Mouse (Mus musculus): Measurements from ENCODE around the gene Ubald2. TPM values are rescaled to one million over a fixed set of nuclear protein-coding genes. Genes with fewer than 3 reads are reported as not detected.
"Not testable (repeated sequence)": the region's sequence is repeated elsewhere in the genome, so short reads cannot be mapped to it uniquely, and the experiment has no call there.

The Ubald2 gene
- polyA plus RNA-seq, 1 experiment = 574 TPM

GRCm38 (mm10) chr11:116409008-116409407 lies 24.9 kb upstream of the Ubald2 start:
- no peaks in the 10 kb centered on the region for H3K36me3 ChIP-seq (ENCODE audit: control insufficient read depth, insufficient read depth, low read length)
- 92% methylated on average over 3 of the region's 3 CpGs for WGBS
- TF ChIP-seq CTCF (IDR thresholded peaks at IDR 0.05; ENCODE audit: extremely low read depth, insufficient read length, insufficient replicate concordance, low read depth, low read length) (no peak), POLR2A (IDR thresholded peaks at IDR 0.05; ENCODE audit: low read depth, low read length) (no peak)
- no peak overlapping the region for H3K4me3 ChIP-seq (ENCODE audit: low read depth, low read length)
- no peak overlapping the region for H3K27ac ChIP-seq (ENCODE audit: insufficient read depth, low read depth, low read length)
- H3K4me1 ChIP-seq (ENCODE audit: control insufficient read depth, insufficient read depth, insufficient read length, low read length) = peaks cover 9% of the 10 kb centered on the region; the same call in 1 of the 2 replicates
- no peaks in the 10 kb centered on the region for H3K27me3 ChIP-seq (ENCODE audit: control insufficient read depth, insufficient read depth, low read length)

DNA sequence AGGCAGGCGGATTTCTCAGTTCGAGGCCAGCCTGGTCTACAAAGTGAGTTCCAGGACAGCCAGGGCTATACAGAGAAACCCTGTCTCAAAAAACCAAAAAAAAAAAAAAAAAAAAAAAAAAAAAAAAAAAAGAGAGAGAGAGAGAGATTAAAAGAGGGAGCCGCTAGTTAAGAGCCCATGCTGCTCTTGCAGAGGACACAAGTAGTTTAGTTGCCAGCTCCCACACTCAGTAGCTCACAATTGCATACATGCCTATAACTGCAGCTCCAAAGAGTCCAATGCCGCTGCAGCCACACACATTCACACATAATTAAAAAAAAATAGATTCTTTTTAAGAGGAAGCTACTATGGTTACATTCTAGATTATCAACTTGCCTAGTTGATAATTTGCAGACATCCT lies 23.5 kb upstream of the Ubald2 start:
- not testable (repeated sequence) for H3K27me3 ChIP-seq (ENCODE audit: control insufficient read depth, insufficient read depth, low read length); H3K4me3 ChIP-seq (ENCODE audit: low read depth, low read length); H3K4me1 ChIP-seq (ENCODE audit: control insufficient read depth, insufficient read depth, insufficient read length, low read length); H3K36me3 ChIP-seq (ENCODE audit: control insufficient read depth, insufficient read depth, low read length); H3K27ac ChIP-seq (ENCODE audit: insufficient read depth, low read depth, low read length)
- 94% methylated on average over 4 of the region's 4 CpGs for WGBS

- WGBS = 42% methylated on average over 6 of the region's 6 CpGs
- peaks cover 11% of the 10 kb centered on the region; the same call in 1 of the 2 replicates for H3K4me1 ChIP-seq (ENCODE audit: control insufficient read depth, insufficient read depth, insufficient read length, low read length)
- no peak for TF ChIP-seq POLR2A (IDR thresholded peaks at IDR 0.05; ENCODE audit: low read depth, low read length)
- TF ChIP-seq CTCF (IDR thresholded peaks at IDR 0.05; ENCODE audit: extremely low read depth, insufficient read length, insufficient replicate concordance, low read depth, low read length) = no peak
- no peaks in the 10 kb centered on the region for H3K36me3 ChIP-seq (ENCODE audit: control insufficient read depth, insufficient read depth, low read length)
- no peaks in the 10 kb centered on the region for H3K27me3 ChIP-seq (ENCODE audit: control insufficient read depth, insufficient read depth, low read length)
- H3K4me3 ChIP-seq (ENCODE audit: low read depth, low read length) = no peak overlapping the region
- H3K27ac ChIP-seq (ENCODE audit: insufficient read depth, low read depth, low read length) = no peak overlapping the region
Observed at GRCm38 (mm10) chr11:116411582-116411981, 22.3 kb upstream of the Ubald2 start.

- Histone ChIP-seq H3K27me3 (ENCODE audit: control insufficient read depth, insufficient read depth, low read length) (no peaks in the 10 kb centered on the region), H3K4me1 (ENCODE audit: control insufficient read depth, insufficient read depth, insufficient read length, low read length) (peaks cover 11% of the 10 kb centered on the region; the same call in 1 of the 2 replicates), H3K36me3 (ENCODE audit: control insufficient read depth, insufficient read depth, low read length) (no peaks in the 10 kb centered on the region), H3K27ac (ENCODE audit: insufficient read depth, low read depth, low read length) (no peak overlapping the region), H3K4me3 (ENCODE audit: low read depth, low read length) (peak overlapping the region; percentile 77)
- TF ChIP-seq POLR2A (IDR thresholded peaks at IDR 0.05; ENCODE audit: low read depth, low read length) (no peak; the same call in 1 of the 2 replicates), CTCF (IDR thresholded peaks at IDR 0.05; ENCODE audit: extremely low read depth, insufficient read length, insufficient replicate concordance, low read depth, low read length) (no peak)
- WGBS = under 1% methylated on average over 65 of the region's 76 CpGs
Observed at GRCm38 (mm10) chr11:116412028-116412827, 21.7 kb upstream of the Ubald2 start.

GRCm38 (mm10) chr11:116412904-116413630 lies 20.8 kb upstream of the Ubald2 start, which contains the start of gene Rnf157:
Gene Rnf157 (minus strand): TSS chr11:116413032.
- no peaks in the 10 kb centered on the region for H3K36me3 ChIP-seq (ENCODE audit: control insufficient read depth, insufficient read depth, low read length)
- 3% methylated on average over 81 of the region's 82 CpGs for WGBS
- no peak for TF ChIP-seq CTCF (IDR thresholded peaks at IDR 0.05; ENCODE audit: extremely low read depth, insufficient read length, insufficient replicate concordance, low read depth, low read length)
- no peak for TF ChIP-seq POLR2A (IDR thresholded peaks at IDR 0.05; ENCODE audit: low read depth, low read length)
- no peaks in the 10 kb centered on the region for H3K27me3 ChIP-seq (ENCODE audit: control insufficient read depth, insufficient read depth, low read length)
- peaks cover 11% of the 10 kb centered on the region; the same call in 1 of the 2 replicates for H3K4me1 ChIP-seq (ENCODE audit: control insufficient read depth, insufficient read depth, insufficient read length, low read length)
- peak within 1 kb of the TSS; percentile 77 for H3K4me3 ChIP-seq (ENCODE audit: low read depth, low read length)
- H3K27ac ChIP-seq (ENCODE audit: insufficient read depth, low read depth, low read length) = no peak within 1 kb of the TSS

- TF ChIP-seq CTCF (IDR thresholded peaks at IDR 0.05; ENCODE audit: extremely low read depth, insufficient read length, insufficient replicate concordance, low read depth, low read length) = no peak
- no peak for TF ChIP-seq POLR2A (IDR thresholded peaks at IDR 0.05; ENCODE audit: low read depth, low read length)
- no peak overlapping the region for H3K4me3 ChIP-seq (ENCODE audit: low read depth, low read length)
- no peak overlapping the region for H3K27ac ChIP-seq (ENCODE audit: insufficient read depth, low read depth, low read length)
- H3K27me3 ChIP-seq (ENCODE audit: control insufficient read depth, insufficient read depth, low read length) = no peaks in the 10 kb centered on the region
- WGBS = 68% methylated on average over 4 of the region's 4 CpGs
- H3K4me1 ChIP-seq (ENCODE audit: control insufficient read depth, insufficient read depth, insufficient read length, low read length) = peaks cover 13% of the 10 kb centered on the region
- H3K36me3 ChIP-seq (ENCODE audit: control insufficient read depth, insufficient read depth, low read length) = no peaks in the 10 kb centered on the region
Observed at GRCm38 (mm10) chr11:116413631-116414022, 20.3 kb upstream of the Ubald2 start.
